Mouse (Mus musculus): Measurements from ENCODE around the gene Mfap5.
"Not testable (repeated sequence)": the region's sequence is repeated elsewhere in the genome, so short reads cannot be mapped to it uniquely, and the experiment has no call there.

Gene Mfap5

DNA sequence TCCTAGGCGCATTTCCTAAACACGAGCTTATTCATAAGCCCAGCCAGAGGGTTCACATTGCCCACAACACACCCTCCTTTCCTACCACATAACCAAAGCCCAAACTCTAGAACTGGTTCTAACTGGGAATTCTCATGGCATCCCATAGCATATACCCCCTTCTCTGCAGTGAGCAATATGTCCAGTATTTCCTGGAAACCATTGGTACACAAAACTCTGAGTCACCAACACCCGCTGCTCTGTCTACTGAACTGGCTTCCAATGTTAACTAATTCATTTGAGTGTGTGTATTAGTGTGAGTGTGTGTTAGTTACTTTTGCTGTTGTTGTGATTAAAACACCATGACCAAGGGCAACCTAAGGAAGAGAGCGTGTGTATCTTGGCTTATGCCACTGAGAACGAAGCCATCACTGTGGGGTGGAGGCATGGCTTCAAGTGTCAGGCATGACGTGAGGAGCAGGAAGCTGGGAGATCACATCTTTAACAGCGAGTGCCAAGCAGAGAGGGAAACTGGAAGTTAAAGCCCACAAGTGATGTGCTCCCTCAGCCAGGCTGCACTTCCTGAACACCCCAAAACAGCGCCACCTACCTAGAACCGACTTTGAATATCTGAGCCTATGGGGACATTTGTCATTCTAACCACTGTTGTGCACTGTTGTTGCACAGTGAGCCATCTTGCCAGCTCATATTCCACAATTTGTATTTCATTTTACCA is 59.6 kb downstream of the Mfap5 start:
- no peak for DNase-seq

GRCm38 (mm10) chr6:122569113-122569512 is 63.5 kb downstream of the Mfap5 start:
- no peak for DNase-seq

GRCm38 (mm10) chr6:122569762-122570161 is 64.1 kb downstream of the Mfap5 start:
- no peak for DNase-seq

- no peak for DNase-seq
Observed at GRCm38 (mm10) chr6:122570695-122571616, 65.3 kb downstream of the Mfap5 start.

- no peak for DNase-seq
Observed at GRCm38 (mm10) chr6:122571617-122571959, 65.9 kb downstream of the Mfap5 start.

- DNase-seq, result not testable (repeated sequence)
Observed at GRCm38 (mm10) chr6:122575037-122575436, 69.4 kb downstream of the Mfap5 start.

DNA sequence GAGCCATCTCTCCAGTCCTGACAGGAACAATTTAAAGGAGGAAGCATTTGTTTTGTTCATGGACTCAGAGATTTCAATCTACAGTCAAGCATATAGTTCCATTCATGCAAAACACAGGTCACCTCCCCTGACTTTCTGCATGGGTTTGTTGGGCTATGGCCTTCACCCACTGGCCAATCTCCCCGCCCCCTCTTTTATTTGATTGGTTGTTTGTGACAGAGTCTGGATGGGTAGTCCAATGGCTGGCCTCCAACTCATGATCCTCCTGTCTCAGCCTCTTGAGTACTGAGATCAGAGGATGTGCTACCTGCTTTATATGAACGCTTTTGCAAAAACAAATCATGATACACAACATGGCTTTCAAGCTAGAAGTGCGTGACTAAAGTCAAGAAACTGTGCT is 71.4 kb downstream of the Mfap5 start:
- peak; percentile 75 for DNase-seq

All from heart, adult 11 months (tissue).